Mouse (Mus musculus) erythroblast, embryonic 14.5 days (primary cell): ENCODE results near the gene Znrf4.

Source experiments
- GATA1 ChIP-seq: IDR thresholded peaks from 2 replicates; pipeline ENCODE4 v1.6.1; 2012; ENCODE audit warnings: low read length, inconsistent platforms, mixed read lengths
- TAL1 ChIP-seq: IDR thresholded peaks from 3 replicates; pipeline ENCODE4 v1.6.1; 2012; ENCODE audit warnings: low read length, inconsistent platforms, mixed read lengths

DNA sequence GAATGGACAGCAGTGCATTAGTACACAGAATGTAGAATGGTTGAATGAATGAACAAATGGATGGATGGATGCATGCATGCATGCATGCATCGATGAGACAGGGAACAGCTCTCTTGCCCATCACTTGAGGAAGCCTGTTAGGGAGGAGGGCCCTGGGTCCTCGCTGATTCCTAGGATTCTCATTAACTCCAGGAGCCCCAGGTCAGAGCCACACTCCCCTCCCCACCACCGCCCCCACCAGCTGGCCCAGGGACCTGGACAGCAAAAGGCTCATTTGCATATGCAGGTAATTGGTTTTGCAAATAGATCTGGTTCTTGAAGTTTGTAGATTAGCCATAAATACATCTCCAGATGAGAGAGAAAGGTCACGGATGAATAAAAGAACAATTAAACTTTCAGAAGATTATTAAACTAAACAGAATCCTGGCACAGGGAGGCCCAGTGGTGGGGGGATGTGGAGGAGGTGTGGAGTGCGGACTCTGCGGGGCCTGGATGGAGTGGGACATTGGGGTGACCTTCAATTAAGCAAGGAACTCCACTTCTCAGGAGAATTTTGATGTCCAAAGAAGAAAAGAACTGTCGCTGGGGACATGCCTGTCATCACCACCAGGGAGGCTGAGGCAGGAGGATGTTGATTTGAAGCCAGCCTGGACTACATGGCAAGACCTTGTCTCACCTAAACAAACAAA lies 32.6 kb upstream of the Znrf4 start:
- TF ChIP-seq GATA1 (no peak), TAL1 (no peak)
